Mouse (Mus musculus) ovary, postnatal 10 days (tissue): ENCODE measurements at regions not wholly inside any gene's neighbourhood (a gene's known extent, or its start where the extent isn't known, plus 50 kb on each side); places are given as distances from the start of the nearest gene placed in this dataset.

Source experiments
- DNase-seq: peaks from one replicate; pipeline ENCODE4 v3.0.0; 2022; ENCODE audit warnings: low spot score

GRCm38 (mm10) chr8:116452806-116453205, 52.0 kb upstream of the Dynlrb2 start:
- DNase-seq: no peak

DNA sequence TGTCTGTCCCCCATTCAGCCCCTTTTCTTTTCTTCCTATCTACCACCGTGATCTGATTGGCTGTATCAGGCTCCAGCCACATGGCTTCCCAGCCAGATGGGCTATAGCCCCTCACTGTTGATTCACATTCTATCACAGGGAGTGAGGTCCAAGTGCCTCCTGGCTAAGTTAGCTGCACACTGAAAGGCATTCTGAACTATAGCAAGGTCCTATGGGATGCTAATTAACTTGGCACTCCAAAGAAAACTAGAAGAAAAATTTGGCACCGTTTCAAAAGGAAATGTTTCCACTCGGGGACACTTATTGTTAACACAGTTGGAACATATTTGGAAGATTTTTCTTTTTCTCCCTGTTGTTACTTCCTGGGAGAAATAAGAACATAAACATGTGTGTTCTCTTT, 53.4 kb upstream of the Dynlrb2 start:
- no peak for DNase-seq

DNA sequence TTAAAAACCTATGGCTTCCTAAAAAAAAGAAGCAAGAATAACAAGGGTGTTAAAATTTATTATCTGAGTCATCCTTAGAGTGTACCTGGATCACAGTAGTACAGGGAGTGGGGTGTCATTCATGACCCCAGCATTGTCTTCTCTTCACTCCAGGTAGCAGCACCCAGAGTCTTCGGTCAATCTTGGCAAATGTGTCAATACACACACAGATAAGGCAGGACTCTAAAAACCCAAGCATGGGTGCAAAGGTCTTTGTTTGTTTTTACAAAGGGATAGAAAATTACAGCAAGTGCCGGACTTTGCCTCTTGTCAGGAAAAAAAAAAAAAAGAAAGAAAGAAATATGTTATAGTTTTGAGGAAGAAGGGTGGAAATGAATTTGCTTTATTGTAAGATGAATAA, 57.3 kb upstream of the Dynlrb2 start:
- no peak for DNase-seq

DNA sequence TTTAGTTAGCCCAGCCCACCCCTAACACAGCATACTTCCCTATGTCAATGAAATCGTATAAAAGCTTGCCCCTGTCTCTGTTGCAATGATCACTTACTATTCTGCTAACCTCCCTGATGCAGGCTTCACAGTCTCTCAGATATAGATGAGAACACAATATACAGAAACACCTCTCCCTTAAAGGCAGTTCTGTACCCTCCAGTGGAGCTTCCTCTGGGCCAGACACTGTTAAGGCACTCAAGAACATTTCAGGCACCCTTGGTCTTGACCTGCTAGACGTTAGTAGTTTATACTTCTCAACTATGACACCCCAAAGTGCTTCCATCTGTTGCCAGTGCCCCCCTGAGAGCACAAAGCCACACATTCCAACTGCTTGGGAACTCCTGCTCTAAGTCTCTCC, 61.9 kb upstream of the Dynlrb2 start:
- DNase-seq: no peak

DNA sequence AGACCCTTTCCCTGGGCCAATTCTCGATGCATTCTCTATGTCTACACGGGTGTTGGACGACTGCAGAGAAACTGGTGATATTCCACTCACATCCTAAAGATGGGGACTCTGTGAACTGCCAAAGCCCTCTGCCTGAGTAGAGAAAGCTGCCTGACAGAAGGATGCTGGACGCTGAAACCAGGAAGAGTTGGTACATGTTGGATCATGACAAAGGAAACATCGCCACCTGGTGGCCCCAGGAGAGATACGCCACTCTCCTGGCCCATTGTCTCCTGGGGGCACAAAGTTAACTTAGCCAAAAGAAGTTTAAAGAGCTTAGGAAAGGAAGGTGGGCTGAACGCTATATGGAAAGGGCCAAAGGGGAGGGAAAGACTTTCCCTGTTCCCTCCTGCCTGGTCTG, 65.9 kb upstream of the Dynlrb2 start:
- DNase-seq: peak; percentile 51

DNA sequence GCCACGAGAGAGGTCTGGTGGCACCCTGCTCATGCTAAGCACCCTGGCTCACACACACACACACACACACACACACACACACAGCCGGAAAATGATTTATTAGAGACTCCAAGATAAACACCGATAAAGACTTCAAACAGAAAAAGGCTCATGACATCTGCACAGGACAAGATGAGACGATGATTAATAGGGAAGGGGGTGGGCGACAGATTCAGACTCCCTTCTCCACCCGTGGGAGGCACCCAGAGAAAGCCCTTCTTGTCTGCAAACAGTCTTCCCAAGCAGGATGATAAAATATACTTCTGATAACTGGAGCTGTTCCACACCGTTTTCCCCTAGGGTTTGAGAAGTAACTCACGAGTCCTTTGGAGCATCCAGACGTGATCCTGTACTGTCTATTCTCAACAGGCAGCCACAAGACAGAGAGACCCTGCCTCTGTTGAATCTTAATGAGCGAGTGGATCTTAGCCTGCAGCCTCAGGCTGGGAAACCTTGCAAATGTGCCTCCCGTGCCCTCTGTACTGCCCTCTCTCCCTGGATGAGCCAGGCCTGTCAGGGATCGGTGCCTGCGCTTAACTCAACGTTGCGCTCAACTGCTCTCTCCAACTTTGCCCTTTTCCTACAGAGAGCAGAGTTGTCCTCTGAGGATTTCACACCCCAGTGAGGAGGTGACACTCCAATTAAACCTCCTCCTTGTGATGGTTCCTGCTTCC, 69.3 kb upstream of the Dynlrb2 start:
- no peak for DNase-seq

DNA sequence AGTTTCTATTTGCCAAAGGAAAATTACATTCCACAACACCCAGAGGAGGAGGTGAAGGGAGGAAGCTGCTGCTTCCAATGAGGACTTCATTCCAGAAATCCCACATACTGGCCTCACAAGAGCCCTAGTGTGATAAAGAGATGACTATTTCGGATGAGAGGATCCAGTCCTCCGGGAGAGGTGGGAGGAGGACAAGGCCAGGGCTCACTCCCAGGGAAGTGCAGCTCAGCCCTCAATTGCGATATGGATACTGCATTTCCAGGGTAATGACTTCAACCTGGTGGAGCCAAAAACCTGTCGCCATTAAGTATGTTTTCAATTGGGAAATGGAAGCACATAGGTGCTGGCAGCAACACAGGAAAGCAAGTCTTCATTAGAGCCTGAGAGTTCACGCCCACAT, 74.7 kb upstream of the Dynlrb2 start:
- no peak for DNase-seq

DNA sequence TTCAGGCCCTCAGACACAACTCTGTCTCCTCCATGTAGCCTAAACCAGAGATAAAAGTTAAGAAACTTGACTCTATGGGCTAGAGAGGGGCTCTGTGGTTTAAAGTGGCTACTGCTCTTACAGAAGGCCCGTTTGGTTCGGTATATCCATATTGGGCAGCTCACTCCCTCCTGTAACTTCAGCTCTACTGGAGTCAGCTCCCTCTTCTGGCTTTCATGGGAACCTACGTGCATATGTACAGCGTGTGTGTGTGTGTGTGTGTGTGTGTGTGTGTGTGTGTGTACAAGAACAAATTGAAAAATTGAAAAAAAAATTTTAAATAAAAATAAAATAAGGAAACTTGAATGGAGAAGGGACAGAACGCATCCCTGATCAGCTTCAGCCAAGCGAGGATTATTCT, 75.1 kb upstream of the Dynlrb2 start:
- DNase-seq: no peak

DNA sequence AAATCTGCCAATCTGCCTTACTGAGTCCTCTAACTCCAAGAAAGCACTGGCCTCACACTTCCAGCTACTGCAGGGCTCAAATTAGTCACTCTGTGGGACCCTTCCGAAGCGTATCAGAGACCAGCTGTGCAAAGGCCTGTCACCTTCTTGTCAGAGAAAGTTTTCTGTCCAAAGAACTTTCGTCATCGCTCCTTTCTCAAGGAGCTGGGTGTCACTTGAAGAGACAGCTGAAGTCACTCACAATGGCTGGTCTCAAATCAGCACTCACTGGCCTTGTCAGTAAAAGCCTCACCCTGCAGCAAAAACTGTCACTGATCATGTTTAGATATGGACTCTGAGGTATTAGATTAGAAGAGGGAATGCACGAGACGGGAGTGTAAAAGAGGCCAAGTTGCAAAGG, 81.9 kb upstream of the Dynlrb2 start:
- DNase-seq: no peak

DNA sequence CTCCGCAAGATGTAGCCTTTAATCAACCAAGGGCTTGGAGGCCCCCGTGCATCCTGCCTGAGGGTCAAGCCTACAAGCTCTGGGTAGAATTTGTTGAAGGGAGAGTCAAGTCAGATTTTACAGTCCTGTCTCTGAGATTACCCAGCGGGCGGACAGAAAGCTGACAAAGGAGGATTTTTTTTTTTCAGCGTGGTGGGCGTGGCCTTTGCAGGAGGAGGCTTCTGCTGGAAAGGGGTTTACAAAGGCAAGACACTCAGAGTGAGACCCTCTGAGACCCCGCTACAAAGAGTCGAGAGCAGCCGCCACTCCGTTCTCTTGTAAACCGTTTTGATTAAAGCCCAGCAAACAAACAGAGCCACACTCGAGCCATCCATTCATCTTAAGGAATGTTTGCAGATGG, 92.1 kb upstream of the Dynlrb2 start:
- DNase-seq: no peak

- DNase-seq: no peak
Observed at GRCm38 (mm10) chr8:116410041-116410440, 94.7 kb upstream of the Dynlrb2 start.

DNA sequence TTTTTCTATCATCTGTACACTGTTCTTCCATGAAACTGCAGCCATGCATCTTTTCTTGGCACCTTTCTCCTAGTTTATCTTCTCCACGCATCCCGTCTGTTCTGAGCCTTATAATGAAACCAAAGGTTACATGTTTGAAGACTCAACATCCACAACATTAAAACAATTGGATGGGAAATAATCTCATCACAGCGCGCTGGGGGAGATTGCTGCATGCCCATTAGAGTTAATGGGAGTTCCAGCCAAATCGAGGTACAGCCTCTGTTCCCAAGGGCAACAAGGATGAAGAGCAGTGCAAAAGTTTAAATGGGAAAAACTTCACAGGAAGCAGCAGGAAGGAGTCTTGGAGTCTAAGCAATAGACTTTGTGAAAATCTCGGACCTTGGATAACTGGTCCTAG, 95.8 kb upstream of the Dynlrb2 start:
- DNase-seq: no peak

- DNase-seq: no peak
Observed at GRCm38 (mm10) chr8:116404571-116404970, 100.2 kb upstream of the Dynlrb2 start.

DNA sequence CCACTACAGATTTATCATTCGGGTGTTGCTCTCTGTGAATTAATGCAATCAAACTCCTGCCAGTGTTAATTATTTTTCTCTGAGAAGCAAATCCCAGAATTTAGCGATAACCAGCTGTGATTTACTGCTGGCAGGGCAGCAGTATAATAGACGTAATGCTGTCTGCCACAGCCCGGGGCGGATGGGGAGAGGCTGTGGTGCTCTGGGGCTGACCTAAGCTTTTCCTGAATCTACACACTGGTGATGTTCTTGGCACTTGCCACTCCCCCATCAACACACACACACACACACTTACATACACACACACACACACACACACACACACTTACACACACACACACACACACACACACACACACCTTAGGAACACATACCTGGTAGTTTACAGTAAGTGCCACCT, 101.4 kb upstream of the Dynlrb2 start:
- DNase-seq: no peak

DNA sequence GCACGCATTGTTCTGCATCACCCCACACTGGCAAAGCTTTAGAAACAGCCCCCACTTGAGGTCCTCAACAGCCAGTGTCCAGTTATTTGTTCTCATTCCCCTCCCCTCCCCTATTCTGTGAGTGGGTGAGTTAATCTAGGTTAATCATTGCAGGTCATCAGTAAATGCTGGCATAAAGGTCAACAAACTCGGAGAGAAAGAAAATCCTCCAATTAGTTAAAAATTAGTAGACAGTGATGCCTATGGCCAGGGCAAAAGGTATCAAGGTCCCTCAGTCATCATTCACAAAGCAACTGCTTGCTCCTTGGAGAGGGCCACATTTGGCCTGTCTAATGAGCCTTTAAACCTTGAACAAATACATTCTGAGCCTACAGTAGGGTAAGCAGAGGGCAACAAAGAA, 105.3 kb upstream of the Dynlrb2 start:
- no peak for DNase-seq

DNA sequence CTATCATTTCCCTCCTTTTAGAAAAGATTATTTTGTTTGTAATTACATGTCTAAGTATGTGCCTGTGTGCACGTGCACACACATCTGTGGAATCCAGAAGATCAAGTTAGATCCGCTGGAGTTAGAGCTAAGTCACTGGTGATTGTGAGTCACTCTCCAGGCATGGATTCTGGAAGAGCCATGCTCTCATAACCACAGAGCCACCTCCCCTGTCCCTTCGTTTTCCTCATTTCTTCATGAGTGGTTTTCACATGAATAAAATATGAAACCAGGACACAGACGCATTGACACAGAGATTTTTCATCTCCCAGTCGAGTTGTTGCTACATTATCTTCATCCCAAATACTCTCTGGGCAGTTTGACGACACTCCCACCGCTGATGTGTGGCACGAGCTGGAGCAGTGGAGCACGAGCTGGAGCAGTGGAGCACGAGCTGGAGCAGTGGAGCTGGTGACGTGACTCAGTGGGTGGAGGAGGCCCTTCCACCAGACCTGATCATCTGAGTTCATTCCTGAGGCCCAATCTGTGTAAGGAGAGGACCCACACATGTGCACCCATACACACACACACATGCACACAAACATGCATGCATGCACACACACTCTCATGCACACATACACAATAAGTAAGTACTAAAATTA, 106.1 kb upstream of the Dynlrb2 start:
- DNase-seq: no peak

DNA sequence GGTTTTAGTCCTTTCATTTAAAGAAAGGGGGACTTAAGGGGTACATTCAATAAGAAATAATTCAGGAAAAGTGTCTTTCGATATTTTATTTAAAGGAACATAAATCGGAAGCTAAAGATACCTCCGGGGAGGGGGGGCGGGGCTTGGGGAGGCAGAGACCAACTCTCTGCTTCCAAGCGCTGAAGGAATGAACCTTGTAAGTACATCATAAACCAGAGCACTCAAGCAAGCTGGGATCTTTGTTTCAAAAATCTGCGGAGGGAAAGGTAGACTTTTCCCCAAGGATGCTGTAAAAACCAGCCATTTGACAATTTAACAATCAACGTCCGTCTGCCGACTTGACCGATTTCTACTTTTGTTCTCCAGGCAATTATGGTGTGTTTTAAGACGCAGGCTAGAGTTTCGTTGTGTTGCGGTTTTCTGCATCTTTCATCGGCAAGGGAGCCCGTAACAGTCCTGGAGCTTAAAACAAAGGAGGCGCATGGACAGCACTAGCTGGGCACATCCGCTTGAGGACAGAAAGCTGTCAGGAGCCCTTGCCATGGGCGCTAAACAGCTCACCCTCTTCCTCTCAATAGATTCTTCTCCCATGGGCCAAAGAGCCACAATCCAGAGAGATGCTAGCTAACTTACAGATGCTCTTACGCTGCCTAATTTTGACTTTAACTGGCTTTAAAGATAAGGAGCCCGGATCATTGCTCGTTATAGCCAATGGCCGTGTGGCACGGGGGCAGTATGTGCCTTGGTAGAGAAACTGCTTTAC, 119.4 kb upstream of the Dynlrb2 start:
- no peak for DNase-seq

GRCm38 (mm10) chr8:116384418-116385089, 120.2 kb upstream of the Dynlrb2 start:
- DNase-seq: no peak

- no peak for DNase-seq
Observed at GRCm38 (mm10) chr8:116383495-116384417, 121.0 kb upstream of the Dynlrb2 start.

GRCm38 (mm10) chr8:116383036-116383435, 121.7 kb upstream of the Dynlrb2 start:
- DNase-seq: no peak

DNA sequence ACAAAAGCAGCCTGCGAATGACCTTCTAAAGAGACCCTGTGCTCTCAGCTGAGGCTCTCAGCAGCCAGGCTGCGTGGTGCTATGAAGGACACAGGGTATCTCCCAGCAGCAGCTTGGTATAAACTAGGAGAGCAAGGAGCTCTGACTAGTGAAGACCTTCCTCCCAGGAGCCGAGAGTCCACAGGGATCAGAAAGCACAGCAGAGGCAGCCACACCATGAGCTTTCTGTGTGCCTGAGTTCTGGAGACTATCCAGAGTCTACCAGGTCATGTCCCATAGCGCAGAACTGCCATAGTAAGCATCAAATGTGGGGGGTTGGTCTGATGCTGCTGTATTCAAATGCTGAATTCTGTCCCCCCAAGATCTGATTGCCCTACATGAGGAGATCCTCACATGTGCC, 124.2 kb upstream of the Dynlrb2 start:
- DNase-seq: no peak

DNA sequence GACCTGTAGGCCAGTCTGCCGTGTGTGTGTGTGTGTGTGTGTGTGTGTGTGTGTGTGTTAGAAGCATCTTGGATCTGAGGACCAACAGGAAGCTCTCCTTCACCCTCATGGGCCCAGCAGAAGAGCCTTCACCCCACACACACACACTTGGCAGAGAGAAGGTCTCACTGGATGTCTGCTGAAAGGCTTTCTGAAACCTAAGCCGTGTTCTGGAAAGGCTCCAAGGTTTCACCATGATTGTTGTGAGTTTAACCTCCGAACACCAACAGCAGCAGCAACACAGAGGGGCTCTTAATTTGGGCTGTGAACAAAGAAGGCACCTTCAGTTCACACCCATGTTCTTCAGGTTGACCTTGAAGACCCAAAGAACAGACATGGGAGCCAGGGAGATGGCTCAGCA, 124.9 kb upstream of the Dynlrb2 start:
- DNase-seq: no peak
